Mouse (Mus musculus) neural tube, embryonic 11.5 days (tissue): Measurements from ENCODE around the gene Rbfox1. TPM values are rescaled to one million over a fixed set of nuclear protein-coding genes. Genes with fewer than 3 reads are reported as not detected.

ENCODE experiments used
- ATAC-seq: fragments of 200-750 bp; cut with Nextera tagmentation; 2 replicates; pipeline ENCODE4 v1.8.0; 2017; ENCODE audit warnings: moderate number of reproducible peaks, mild to moderate bottlenecking, moderate TSS enrichment, moderate library complexity; ENCODE audit not compliant: insufficient read depth, low FRiP score, low TSS enrichment
- DNase-seq: peaks from one replicate; pipeline ENCODE4 v3.0.0-alpha.2; 2015; ENCODE audit warnings: low spot score
- H3K27ac ChIP-seq: fragments of 300-500 bp; sonication (generic); 2 replicates; pipeline ENCODE4 v1.5.1; 2014; ENCODE audit warnings: low read depth, mild to moderate bottlenecking, low read length
- H3K27me3 ChIP-seq: fragments of 300-500 bp; sonication (generic); 2 replicates; pipeline ENCODE4 v1.6.1; 2014; ENCODE audit warnings: mild to moderate bottlenecking, low read length, mixed read lengths; ENCODE audit not compliant: control insufficient read depth, insufficient read depth
- H3K36me3 ChIP-seq: fragments of 300-500 bp; sonication (generic); 2 replicates; pipeline ENCODE4 v1.6.1; 2014; ENCODE audit warnings: mild to moderate bottlenecking, low read length, moderate library complexity, mixed read lengths; ENCODE audit not compliant: control insufficient read depth, insufficient read depth
- H3K4me1 ChIP-seq: fragments of 300-500 bp; sonication (generic); 2 replicates; pipeline ENCODE4 v1.6.1; 2014; ENCODE audit warnings: low read length, mixed read lengths; ENCODE audit not compliant: control insufficient read depth, insufficient read depth
- H3K4me2 ChIP-seq: fragments of 300-500 bp; sonication (generic); 2 replicates; pipeline ENCODE4 v1.6.1; 2014; ENCODE audit warnings: low read depth, mild to moderate bottlenecking, moderate library complexity
- H3K4me3 ChIP-seq: fragments of 300-500 bp; sonication (generic); 2 replicates; pipeline ENCODE4 v1.5.1; 2014; ENCODE audit warnings: low read depth, low read length
- H3K9ac ChIP-seq: fragments of 300-500 bp; sonication (generic); 2 replicates; pipeline ENCODE4 v1.6.1; 2014; ENCODE audit warnings: mild to moderate bottlenecking, low read length
- H3K9me3 ChIP-seq: fragments of 300-500 bp; sonication (generic); 2 replicates; pipeline ENCODE4 v1.6.1; 2016; ENCODE audit warnings: low read length; ENCODE audit not compliant: control insufficient read depth
- WGBS: fragments of 180-500 bp; shearing (Covaris S2); extraction: QIAGEN DNeasy Blood & Tissue Kit; methylation state at CpG from one replicate; pipeline ENCODE4 v1.1.7; 2014; 5-methylcytosine and 5-hydroxymethylcytosine counted together
- polyA plus RNA-seq: library from polyadenylated mRNA; unstranded; fragments of >200 nt; fragmentation: Nextera tagmentation; extraction: Ambion mirVana; gene quantifications from 2 replicates; pipeline ENCODE4 v1.2.1, GENCODE M21; 2014

Rbfox1 gene
- polyA plus RNA-seq, 1 experiment from 2014 or later: 32.9 TPM

GRCm38 (mm10) chr16:6480411-6480728, 595.2 kb downstream of the Rbfox1 start:
- H3K36me3 ChIP-seq: no peaks in the 10 kb centered on the region
- H3K9me3 ChIP-seq: no peaks in the 10 kb centered on the region
- no peaks in the 10 kb centered on the region for H3K4me1 ChIP-seq
- WGBS: 12% methylated on average over 5 of the region's 5 CpGs
- H3K9ac ChIP-seq: no peak overlapping the region
- no peaks in the 10 kb centered on the region for H3K27me3 ChIP-seq
- no peak overlapping the region for H3K27ac ChIP-seq
- no peak overlapping the region for H3K4me2 ChIP-seq
- peak; percentile 71 for DNase-seq
- H3K4me3 ChIP-seq: no peak overlapping the region
- ATAC-seq: no peak

- no peak overlapping the region for H3K9ac ChIP-seq
- no peak for ATAC-seq
- H3K36me3 ChIP-seq: no peaks in the 10 kb centered on the region
- H3K9me3 ChIP-seq: no peaks in the 10 kb centered on the region
- H3K4me1 ChIP-seq: no peaks in the 10 kb centered on the region
- WGBS: 83% methylated on average over 8 of the region's 8 CpGs
- no peak overlapping the region for H3K27ac ChIP-seq
- no peak overlapping the region for H3K4me3 ChIP-seq
- H3K4me2 ChIP-seq: no peak overlapping the region
- H3K27me3 ChIP-seq: no peaks in the 10 kb centered on the region
- no peak for DNase-seq
Measured at GRCm38 (mm10) chr16:6483628-6484027, 598.5 kb downstream of the Rbfox1 start.

- no peak overlapping the region for H3K4me3 ChIP-seq
- H3K9ac ChIP-seq: no peak overlapping the region
- H3K4me1 ChIP-seq: no peaks in the 10 kb centered on the region
Measured at GRCm38 (mm10) chr16:6485631-6486030, 600.5 kb downstream of the Rbfox1 start.

GRCm38 (mm10) chr16:6502219-6502618, 617.1 kb downstream of the Rbfox1 start:
- no peak overlapping the region for H3K9ac ChIP-seq
- no peaks in the 10 kb centered on the region; the same call in 1 of the 2 replicates for H3K4me1 ChIP-seq
- no peak overlapping the region for H3K4me3 ChIP-seq
- no peak overlapping the region for H3K27ac ChIP-seq
- 29% methylated on average over 8 of the region's 8 CpGs for WGBS
- H3K36me3 ChIP-seq: no peaks in the 10 kb centered on the region
- peak; percentile 33 for DNase-seq
- H3K27me3 ChIP-seq: no peaks in the 10 kb centered on the region
- H3K4me2 ChIP-seq: no peak overlapping the region
- ATAC-seq: no peak
- H3K9me3 ChIP-seq: no peaks in the 10 kb centered on the region

More at GRCm38 (mm10) chr16:6485631-6486030, 600.5 kb downstream of the Rbfox1 start:
- Histone ChIP-seq H3K27me3 (no peaks in the 10 kb centered on the region), H3K27ac (no peak overlapping the region), H3K36me3 (no peaks in the 10 kb centered on the region), H3K9me3 (no peaks in the 10 kb centered on the region), H3K4me2 (no peak overlapping the region)
- ATAC-seq (no peak), DNase-seq (no peak)
- 75% methylated on average over 3 of the region's 3 CpGs for WGBS

- Histone ChIP-seq H3K9ac (no peak overlapping the region), H3K36me3 (no peaks in the 10 kb centered on the region), H3K27me3 (no peaks in the 10 kb centered on the region), H3K4me1 (no peaks in the 10 kb centered on the region; the same call in 1 of the 2 replicates), H3K4me3 (no peak overlapping the region), H3K4me2 (no peak overlapping the region), H3K9me3 (no peaks in the 10 kb centered on the region), H3K27ac (no peak overlapping the region)
- peak; percentile 28 for DNase-seq
- WGBS: 48% methylated on average over 5 of the region's 5 CpGs
- ATAC-seq: 0 out of 2 replicates have a peak, but pooled peaks have one; percentile 38
Measured at GRCm38 (mm10) chr16:6503573-6504331, 618.6 kb downstream of the Rbfox1 start.

- H3K4me1 ChIP-seq: no peaks in the 10 kb centered on the region; the same call in 1 of the 2 replicates
- H3K27ac ChIP-seq: no peak overlapping the region
- 78% methylated on average over 5 of the region's 5 CpGs for WGBS
- no peak overlapping the region for H3K4me2 ChIP-seq
- H3K9me3 ChIP-seq: no peaks in the 10 kb centered on the region
- no peaks in the 10 kb centered on the region for H3K27me3 ChIP-seq
- H3K4me3 ChIP-seq: no peak overlapping the region
- H3K36me3 ChIP-seq: no peaks in the 10 kb centered on the region
- DNase-seq (no peak), ATAC-seq (no peak)
- H3K9ac ChIP-seq: no peak overlapping the region
Measured at GRCm38 (mm10) chr16:6508924-6509323, 623.8 kb downstream of the Rbfox1 start.

- Histone ChIP-seq H3K36me3 (no peaks in the 10 kb centered on the region), H3K9ac (no peak overlapping the region)
Measured at GRCm38 (mm10) chr16:6519474-6519873, 634.3 kb downstream of the Rbfox1 start.

GRCm38 (mm10) chr16:6525507-6526170, 640.5 kb downstream of the Rbfox1 start:
- 76% methylated on average over 3 of the region's 3 CpGs for WGBS
- Histone ChIP-seq H3K4me2 (no peak overlapping the region), H3K9ac (no peak overlapping the region)

More at GRCm38 (mm10) chr16:6519474-6519873, 634.3 kb downstream of the Rbfox1 start:
- 77% methylated on average over 3 of the region's 3 CpGs for WGBS
- no peak for DNase-seq
- Histone ChIP-seq H3K4me3 (no peak overlapping the region), H3K9me3 (no peaks in the 10 kb centered on the region), H3K4me1 (no peaks in the 10 kb centered on the region), H3K4me2 (no peak overlapping the region), H3K27ac (no peak overlapping the region), H3K27me3 (no peaks in the 10 kb centered on the region)
- no peak for ATAC-seq

GRCm38 (mm10) chr16:6531459-6531858, 646.3 kb downstream of the Rbfox1 start:
- H3K27me3 ChIP-seq: no peaks in the 10 kb centered on the region
- H3K36me3 ChIP-seq: no peaks in the 10 kb centered on the region
- H3K27ac ChIP-seq: no peak overlapping the region
- ATAC-seq: no peak
- H3K4me2 ChIP-seq: no peak overlapping the region
- H3K9me3 ChIP-seq: no peaks in the 10 kb centered on the region
- 53% methylated on average over 3 of the region's 3 CpGs for WGBS
- DNase-seq: no peak
- no peak overlapping the region for H3K4me3 ChIP-seq
- H3K9ac ChIP-seq: no peak overlapping the region
- H3K4me1 ChIP-seq: no peaks in the 10 kb centered on the region

More at GRCm38 (mm10) chr16:6525507-6526170, 640.5 kb downstream of the Rbfox1 start:
- Histone ChIP-seq H3K4me1 (no peaks in the 10 kb centered on the region), H3K27me3 (no peaks in the 10 kb centered on the region), H3K9me3 (no peaks in the 10 kb centered on the region), H3K4me3 (no peak overlapping the region), H3K36me3 (no peaks in the 10 kb centered on the region), H3K27ac (no peak overlapping the region)
- DNase-seq (no peak), ATAC-seq (no peak)
